Mouse (Mus musculus): Measurements from ENCODE around the gene Ift81. TPM values are rescaled to one million over a fixed set of nuclear protein-coding genes. Genes with fewer than 3 reads are reported as not detected.
A peak's percentile ranks its signal among the peaks of the same experiment; 100 is the strongest.

Ift81 gene
- polyA plus RNA-seq, 1 experiment: 5.6 TPM

- TF ChIP-seq USF1 (IDR thresholded peaks at IDR 0.05; ENCODE audit: low read depth) (no peak), E2F4 (IDR thresholded peaks at IDR 0.05; ENCODE audit: insufficient read depth) (no peak), TCF3 (IDR thresholded peaks at IDR 0.05; ENCODE audit: insufficient read length, low read depth) (no peak), POLR2AphosphoS2 (IDR thresholded peaks at IDR 0.05; ENCODE audit: insufficient read length, low read depth) (no peak), MYOG (IDR thresholded peaks at IDR 0.05; ENCODE audit: control insufficient read depth in 1 of 3, insufficient read depth in 1 of 3, insufficient read length in 2 of 3, low read depth in 2 of 3) (peak in 1 of 3 experiments; percentile 10), MYOD1 (IDR thresholded peaks at IDR 0.05; ENCODE audit: control insufficient read depth in 1 of 3, insufficient read length in 2 of 3, low read depth in 2 of 3) (peak in 1 of 3 experiments; percentile 50), CEBPB (IDR thresholded peaks at IDR 0.05; ENCODE audit: insufficient read depth, poor library complexity, severe bottlenecking) (no peak)
- no peaks in the 10 kb centered on the region for H3K79me2 ChIP-seq (ENCODE audit: control insufficient read depth, insufficient read depth)
- H3K36me3 ChIP-seq (ENCODE audit: control insufficient read depth, insufficient read depth): no peaks in the 10 kb centered on the region
- no peaks in the 10 kb centered on the region for H3K27me3 ChIP-seq (ENCODE audit: control insufficient read depth, insufficient read depth, insufficient read length)
- H3ac ChIP-seq (ENCODE audit: control insufficient read depth, insufficient read length): no peak overlapping the region
- no peak overlapping the region for H3K4me2 ChIP-seq (ENCODE audit: low read depth)
- H3K4me3 ChIP-seq: no peak overlapping the region
Measured at GRCm38 (mm10) chr5:122533884-122534283, 80.4 kb downstream of the Ift81 start.

- no peaks in the 10 kb centered on the region for H3K79me2 ChIP-seq (ENCODE audit: control insufficient read depth, insufficient read depth)
- no peak overlapping the region for H3ac ChIP-seq (ENCODE audit: control insufficient read depth, insufficient read length)
- no peaks in the 10 kb centered on the region for H3K36me3 ChIP-seq (ENCODE audit: control insufficient read depth, insufficient read depth)
- H3K27me3 ChIP-seq (ENCODE audit: control insufficient read depth, insufficient read depth, insufficient read length): no peaks in the 10 kb centered on the region
- H3K4me2 ChIP-seq (ENCODE audit: low read depth): peak overlapping the region; percentile 33
- TF ChIP-seq MYOG (IDR thresholded peaks at IDR 0.05; ENCODE audit: control insufficient read depth in 1 of 3, insufficient read depth in 1 of 3, insufficient read length in 2 of 3, low read depth in 2 of 3) (no peak), POLR2A (IDR thresholded peaks at IDR 0.05; ENCODE audit: insufficient read length, low read depth) (no peak)
- no peak overlapping the region for H3K4me3 ChIP-seq
Measured at GRCm38 (mm10) chr5:122529913-122530604, 84.3 kb downstream of the Ift81 start.

- H3K27me3 ChIP-seq (ENCODE audit: control insufficient read depth, insufficient read depth, insufficient read length): no peaks in the 10 kb centered on the region
- no peak overlapping the region for H3ac ChIP-seq (ENCODE audit: control insufficient read depth, insufficient read length)
- no peak overlapping the region for H3K4me3 ChIP-seq
- peak overlapping the region; percentile 33 for H3K4me2 ChIP-seq (ENCODE audit: low read depth)
- no peaks in the 10 kb centered on the region for H3K79me2 ChIP-seq (ENCODE audit: control insufficient read depth, insufficient read depth)
- H3K36me3 ChIP-seq (ENCODE audit: control insufficient read depth, insufficient read depth): no peaks in the 10 kb centered on the region
- no peak for TF ChIP-seq POLR2AphosphoS2 (IDR thresholded peaks at IDR 0.05; ENCODE audit: insufficient read length, low read depth)
- peak; percentile 22 to 78 (median 29) for TF ChIP-seq MYOD1 (IDR thresholded peaks at IDR 0.05; ENCODE audit: control insufficient read depth in 1 of 3, insufficient read length in 2 of 3, low read depth in 2 of 3)
- no peak for TF ChIP-seq POLR2A (IDR thresholded peaks at IDR 0.05; ENCODE audit: insufficient read length, low read depth)
- no peak for TF ChIP-seq TCF12 (IDR thresholded peaks at IDR 0.05; ENCODE audit: insufficient read depth, poor library complexity, severe bottlenecking)
- peak in 2 of 3 experiments; percentile 10 to 25 for TF ChIP-seq MYOG (IDR thresholded peaks at IDR 0.05; ENCODE audit: control insufficient read depth in 1 of 3, insufficient read depth in 1 of 3, insufficient read length in 2 of 3, low read depth in 2 of 3)
- no peak for TF ChIP-seq REST (IDR thresholded peaks at IDR 0.05; ENCODE audit: insufficient read depth, insufficient read length)
- no peak for TF ChIP-seq CEBPB (IDR thresholded peaks at IDR 0.05; ENCODE audit: insufficient read depth, poor library complexity, severe bottlenecking)
- TF ChIP-seq E2F4 (IDR thresholded peaks at IDR 0.05; ENCODE audit: insufficient read depth): no peak
- TF ChIP-seq MAX (IDR thresholded peaks at IDR 0.05; ENCODE audit: low read depth): no peak
Measured at GRCm38 (mm10) chr5:122529316-122529715, 85.0 kb downstream of the Ift81 start.

- Histone ChIP-seq H3K36me3 (ENCODE audit: control insufficient read depth, insufficient read depth) (no peaks in the 10 kb centered on the region), H3K79me2 (ENCODE audit: control insufficient read depth, insufficient read depth) (no peaks in the 10 kb centered on the region), H3K4me3 (no peak overlapping the region), H3K27me3 (ENCODE audit: control insufficient read depth, insufficient read depth, insufficient read length) (no peaks in the 10 kb centered on the region), H3K4me2 (ENCODE audit: low read depth) (no peak overlapping the region), H3ac (ENCODE audit: control insufficient read depth, insufficient read length) (no peak overlapping the region)
- TF ChIP-seq POLR2A (IDR thresholded peaks at IDR 0.05; ENCODE audit: insufficient read length, low read depth) (no peak), TCF12 (IDR thresholded peaks at IDR 0.05; ENCODE audit: insufficient read depth, poor library complexity, severe bottlenecking) (no peak), SRF (IDR thresholded peaks at IDR 0.05; ENCODE audit: control insufficient read depth, insufficient read length, low read depth) (no peak), TCF3 (IDR thresholded peaks at IDR 0.05; ENCODE audit: insufficient read length, low read depth) (no peak), CEBPB (IDR thresholded peaks at IDR 0.05; ENCODE audit: insufficient read depth, poor library complexity, severe bottlenecking) (no peak), MYOD1 (IDR thresholded peaks at IDR 0.05; ENCODE audit: control insufficient read depth in 1 of 3, insufficient read length in 2 of 3, low read depth in 2 of 3) (no peak), MAX (IDR thresholded peaks at IDR 0.05; ENCODE audit: low read depth) (no peak), USF1 (IDR thresholded peaks at IDR 0.05; ENCODE audit: low read depth) (no peak), REST (IDR thresholded peaks at IDR 0.05; ENCODE audit: insufficient read depth, insufficient read length) (no peak), E2F4 (IDR thresholded peaks at IDR 0.05; ENCODE audit: insufficient read depth) (no peak), MYOG (IDR thresholded peaks at IDR 0.05; ENCODE audit: control insufficient read depth in 1 of 3, insufficient read depth in 1 of 3, insufficient read length in 2 of 3, low read depth in 2 of 3) (no peak), POLR2AphosphoS2 (IDR thresholded peaks at IDR 0.05; ENCODE audit: insufficient read length, low read depth) (no peak)
Measured at GRCm38 (mm10) chr5:122528591-122528990, 85.7 kb downstream of the Ift81 start.

- no peaks in the 10 kb centered on the region for H3K36me3 ChIP-seq (ENCODE audit: control insufficient read depth, insufficient read depth)
- no peak for TF ChIP-seq TCF3 (IDR thresholded peaks at IDR 0.05; ENCODE audit: insufficient read length, low read depth)
- TF ChIP-seq POLR2AphosphoS2 (IDR thresholded peaks at IDR 0.05; ENCODE audit: insufficient read length, low read depth): no peak
- TF ChIP-seq MAX (IDR thresholded peaks at IDR 0.05; ENCODE audit: low read depth): no peak
- no peak for TF ChIP-seq USF1 (IDR thresholded peaks at IDR 0.05; ENCODE audit: low read depth)
- no peak for TF ChIP-seq SRF (IDR thresholded peaks at IDR 0.05; ENCODE audit: control insufficient read depth, insufficient read length, low read depth)
- TF ChIP-seq E2F4 (IDR thresholded peaks at IDR 0.05; ENCODE audit: insufficient read depth): no peak
- TF ChIP-seq CEBPB (IDR thresholded peaks at IDR 0.05; ENCODE audit: insufficient read depth, poor library complexity, severe bottlenecking): no peak
- TF ChIP-seq REST (IDR thresholded peaks at IDR 0.05; ENCODE audit: insufficient read depth, insufficient read length): no peak
- no peak for TF ChIP-seq TCF12 (IDR thresholded peaks at IDR 0.05; ENCODE audit: insufficient read depth, poor library complexity, severe bottlenecking)
- TF ChIP-seq MYOD1 (IDR thresholded peaks at IDR 0.05; ENCODE audit: control insufficient read depth in 1 of 3, insufficient read length in 2 of 3, low read depth in 2 of 3): no peak
- no peak for TF ChIP-seq POLR2A (IDR thresholded peaks at IDR 0.05; ENCODE audit: insufficient read length, low read depth)
- no peak for TF ChIP-seq MYOG (IDR thresholded peaks at IDR 0.05; ENCODE audit: control insufficient read depth in 1 of 3, insufficient read depth in 1 of 3, insufficient read length in 2 of 3, low read depth in 2 of 3)
- H3K4me3 ChIP-seq: no peak overlapping the region
- no peaks in the 10 kb centered on the region for H3K79me2 ChIP-seq (ENCODE audit: control insufficient read depth, insufficient read depth)
- H3K27me3 ChIP-seq (ENCODE audit: control insufficient read depth, insufficient read depth, insufficient read length): no peaks in the 10 kb centered on the region
- H3K4me2 ChIP-seq (ENCODE audit: low read depth): no peak overlapping the region
- H3ac ChIP-seq (ENCODE audit: control insufficient read depth, insufficient read length): no peak overlapping the region
Measured at GRCm38 (mm10) chr5:122527761-122528160, 86.6 kb downstream of the Ift81 start.
